Mouse (Mus musculus) megakaryocyte, embryonic 14.5 days (primary cell): ENCODE results near the gene 1110017D15Rik.

Experiments
- FLI1 ChIP-seq: IDR thresholded peaks from 2 replicates; pipeline ENCODE4 v1.6.1; 2012; ENCODE audit warnings: low read length, inconsistent platforms, mixed read lengths
- GATA1 ChIP-seq: IDR thresholded peaks from 3 replicates; pipeline ENCODE4 v1.6.1; 2012; ENCODE audit warnings: mixed read lengths, low read length, inconsistent platforms, borderline replicate concordance

DNA sequence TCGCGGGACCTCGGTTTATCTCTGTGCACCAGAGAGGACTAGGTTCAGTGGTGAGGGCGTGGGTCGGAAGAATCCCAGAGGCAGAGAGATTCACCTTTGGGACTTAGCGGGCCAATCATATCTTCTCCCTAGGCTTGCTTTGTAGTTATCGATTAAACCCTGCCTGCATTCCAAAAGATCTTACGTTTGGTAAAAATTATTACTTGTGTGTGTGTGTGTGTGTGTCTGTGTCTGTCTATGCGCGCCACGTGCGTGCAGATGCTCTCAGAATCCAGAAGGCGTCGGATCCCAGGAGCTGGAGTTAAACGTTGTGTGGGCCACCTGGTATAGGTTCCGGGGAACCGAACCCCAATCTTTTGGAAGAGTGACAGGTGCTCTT lies 51.9 kb downstream of the 1110017D15Rik start:
- TF ChIP-seq GATA1 (no peak), FLI1 (no peak)
